Mouse (Mus musculus) E14TG2a.4 (cell line): ENCODE measurements at regions not wholly inside any gene's neighbourhood (a gene's known extent, or its start where the extent isn't known, plus 50 kb on each side); places are given as distances from the start of the nearest gene placed in this dataset.

ENCODE experiments used
- CTCF ChIP-seq: conservative IDR thresholded peaks from 2 replicates; pipeline ENCODE4 v1.5.1; 2014; ENCODE audit warnings: low read length
- NANOG ChIP-seq: IDR thresholded peaks from 2 replicates; pipeline ENCODE4 v1.6.1; 2014; ENCODE audit warnings: borderline replicate concordance, low read length, mixed read lengths
- POU5F1 ChIP-seq: IDR thresholded peaks from 2 replicates; pipeline ENCODE4 v1.6.1; 2014; ENCODE audit warnings: low read length, borderline replicate concordance

DNA sequence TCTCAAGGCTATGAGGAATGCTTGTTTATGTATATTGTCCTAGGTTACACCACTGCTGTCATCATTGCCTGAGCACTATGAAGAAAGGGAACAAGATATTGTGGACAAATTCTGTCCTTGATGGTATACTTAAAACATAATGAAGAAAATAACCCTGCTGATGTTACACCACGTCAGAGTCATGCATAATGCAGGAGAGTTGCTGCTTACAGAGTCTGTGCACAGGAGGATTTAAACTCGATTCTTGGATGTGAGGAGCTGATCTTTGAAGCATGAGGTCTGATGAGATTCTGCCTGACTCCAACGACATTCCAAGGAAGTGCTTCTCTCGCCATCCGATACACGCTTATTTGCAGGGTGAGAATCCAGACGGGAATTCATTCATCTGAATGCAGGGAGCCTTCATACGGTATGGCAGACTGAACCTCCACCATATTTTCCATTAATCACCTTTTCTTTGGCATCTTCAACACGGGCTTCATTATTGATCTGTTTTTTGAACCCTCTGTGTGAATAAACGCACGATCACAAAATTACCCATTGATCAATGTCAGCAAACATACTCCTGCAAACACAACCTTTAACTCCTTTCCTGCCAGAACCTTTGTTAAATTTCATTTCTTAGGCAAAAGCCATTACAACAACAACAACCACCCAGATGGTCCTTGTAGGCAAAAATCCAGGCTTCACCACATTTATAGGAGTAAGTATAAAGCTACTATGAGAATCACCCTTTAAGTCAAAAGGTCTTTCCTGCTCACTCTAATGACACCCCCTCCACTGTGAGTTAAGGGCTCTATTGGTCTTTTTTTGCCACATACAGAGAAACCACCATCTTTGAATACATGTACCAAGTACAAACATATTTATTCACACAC lies 106.9 kb upstream of the Nectin3 start:
- TF ChIP-seq CTCF (no peak), POU5F1 (no peak), NANOG (no peak)
